Mouse (Mus musculus) lung, embryonic 14.5 days (tissue): Measurements from ENCODE around the gene Greb1. TPM values are rescaled to one million over a fixed set of nuclear protein-coding genes. Genes with fewer than 3 reads are reported as not detected.
A peak's percentile ranks its signal among the peaks of the same experiment; 100 is the strongest.

Experiments
- ATAC-seq: fragments of 200-750 bp; cut with Nextera tagmentation; 2 replicates; pipeline ENCODE4 v1.8.0; 2017; ENCODE audit warnings: mild to moderate bottlenecking, moderate TSS enrichment, moderate library complexity; ENCODE audit not compliant: insufficient read depth
- DNase-seq: peaks from one replicate; pipeline ENCODE4 v3.0.0-alpha.2; 2015
- H3K27ac ChIP-seq: fragments of 300-500 bp; sonication (generic); 2 replicates; pipeline ENCODE4 v1.5.1; 2014; ENCODE audit warnings: low read depth, mild to moderate bottlenecking, moderate library complexity
- H3K27me3 ChIP-seq: fragments of 300-500 bp; sonication (generic); 2 replicates; pipeline ENCODE4 v1.6.1; 2014; ENCODE audit warnings: low read length, control low read depth; ENCODE audit not compliant: insufficient read depth
- H3K36me3 ChIP-seq: fragments of 300-500 bp; sonication (generic); 2 replicates; pipeline ENCODE4 v1.6.1; 2014; ENCODE audit warnings: control low read depth; ENCODE audit not compliant: insufficient read depth
- H3K4me1 ChIP-seq: fragments of 300-500 bp; sonication (generic); 2 replicates; pipeline ENCODE4 v1.6.1; 2014; ENCODE audit warnings: antibody characterized with exemption, control low read depth; ENCODE audit not compliant: insufficient read depth
- H3K4me2 ChIP-seq: fragments of 300-500 bp; sonication (generic); 2 replicates; pipeline ENCODE4 v1.6.1; 2014; ENCODE audit warnings: mild to moderate bottlenecking
- H3K4me3 ChIP-seq: fragments of 300-500 bp; sonication (generic); 2 replicates; pipeline ENCODE4 v1.5.1; 2014; ENCODE audit warnings: low read depth, low read length
- H3K9ac ChIP-seq: fragments of 300-500 bp; sonication (generic); 2 replicates; pipeline ENCODE4 v1.6.1; 2014
- H3K9me3 ChIP-seq: fragments of 300-500 bp; sonication (generic); 2 replicates; pipeline ENCODE4 v1.6.1; 2016; ENCODE audit warnings: low read depth, low read length, control low read depth
- CTCF ChIP-seq: IDR thresholded peaks from 2 replicates; pipeline ENCODE4 v1.5.1; 2016; ENCODE audit warnings: antibody characterized with exemption, low read depth
- WGBS: fragments of 180-500 bp; shearing (Covaris S2); extraction: QIAGEN DNeasy Blood & Tissue Kit; methylation state at CpG from one replicate; pipeline ENCODE4 v1.1.7; 2014; 5-methylcytosine and 5-hydroxymethylcytosine counted together
- polyA plus RNA-seq: library from polyadenylated mRNA; unstranded; fragments of >200 nt; fragmentation: Nextera tagmentation; extraction: Ambion mirVana; gene quantifications from 2 replicates; pipeline ENCODE4 v1.2.1, GENCODE M21; 2014

The Greb1 gene
- polyA plus RNA-seq, 1 experiment from 2014 or later: 4.4 TPM

DNA sequence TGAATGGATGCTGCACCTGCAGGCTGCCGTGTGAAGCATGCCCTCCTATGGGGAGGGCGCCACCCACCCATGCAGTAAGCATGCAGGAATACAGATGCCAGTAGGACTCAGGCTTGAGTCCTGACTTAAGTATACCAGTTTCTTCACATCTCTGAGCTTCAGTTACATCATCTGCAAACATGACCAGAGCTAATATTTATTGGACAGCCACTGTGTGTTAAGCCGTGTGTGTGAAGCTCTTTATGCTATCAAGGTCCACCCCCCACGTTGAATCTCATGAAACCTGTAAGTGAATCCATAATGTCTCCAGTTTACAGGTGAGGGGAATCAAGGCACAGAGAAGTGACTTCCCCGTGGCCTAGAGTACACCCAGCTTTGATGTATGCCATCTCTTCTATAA is 72.5 kb downstream of the Greb1 start:
- no peak for ATAC-seq
- Histone ChIP-seq H3K4me1 (no peaks in the 10 kb centered on the region), H3K9me3 (no peaks in the 10 kb centered on the region), H3K36me3 (no peaks in the 10 kb centered on the region), H3K27me3 (no peaks in the 10 kb centered on the region), H3K27ac (no peak overlapping the region), H3K4me3 (no peak overlapping the region), H3K9ac (no peak overlapping the region), H3K4me2 (no peak overlapping the region)
- no peak for DNase-seq
- no peak for TF ChIP-seq CTCF
- WGBS: 78% methylated on average over 5 of the region's 5 CpGs

GRCm38 (mm10) chr12:16726229-16726628 is 74.5 kb downstream of the Greb1 start:
- H3K9me3 ChIP-seq: no peaks in the 10 kb centered on the region
- ATAC-seq: no peak
- H3K27me3 ChIP-seq: no peaks in the 10 kb centered on the region
- no peaks in the 10 kb centered on the region for H3K4me1 ChIP-seq
- H3K27ac ChIP-seq: no peak overlapping the region
- H3K4me3 ChIP-seq: no peak overlapping the region
- no peaks in the 10 kb centered on the region for H3K36me3 ChIP-seq
- H3K4me2 ChIP-seq: no peak overlapping the region
- H3K9ac ChIP-seq: no peak overlapping the region
- no peak for TF ChIP-seq CTCF
- 41% methylated on average over 3 of the region's 3 CpGs for whole genome bisulfite sequencing
- no peak for DNase-seq

DNA sequence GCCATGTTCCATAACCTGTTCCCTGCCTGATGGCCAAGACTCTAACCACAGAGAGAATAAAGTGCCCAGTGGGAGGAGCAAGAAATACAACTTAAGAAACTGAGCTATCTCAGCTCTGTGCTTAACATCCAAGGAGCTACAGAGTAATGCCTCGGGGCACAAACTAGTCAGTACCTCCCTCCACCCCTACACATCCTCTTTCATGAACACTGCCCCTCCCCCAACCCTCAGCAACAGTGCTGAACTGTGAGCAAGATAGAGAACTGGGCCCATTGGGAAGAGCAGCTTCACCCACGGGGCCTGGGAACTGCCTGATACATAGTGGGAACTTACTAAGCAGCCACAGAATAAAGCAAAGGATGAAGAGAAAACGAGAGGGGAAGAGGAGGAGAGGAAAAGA is 77.1 kb downstream of the Greb1 start:
- ATAC-seq (no peak), DNase-seq (no peak)
- TF ChIP-seq CTCF: no peak
- Histone ChIP-seq H3K4me2 (no peak overlapping the region), H3K4me3 (no peak overlapping the region), H3K27ac (no peak overlapping the region), H3K27me3 (no peaks in the 10 kb centered on the region), H3K36me3 (no peaks in the 10 kb centered on the region), H3K9ac (no peak overlapping the region), H3K9me3 (no peaks in the 10 kb centered on the region), H3K4me1 (no peaks in the 10 kb centered on the region)
- 45% methylated on average over 3 of the region's 3 CpGs for WGBS

GRCm38 (mm10) chr12:16718660-16719315 is 81.9 kb downstream of the Greb1 start:
- DNase-seq (peak; percentile 92), ATAC-seq (peak; percentile 73)
- Histone ChIP-seq H3K27ac (no peak overlapping the region), H3K4me3 (no peak overlapping the region), H3K4me2 (no peak overlapping the region), H3K36me3 (no peaks in the 10 kb centered on the region), H3K4me1 (no peaks in the 10 kb centered on the region), H3K9me3 (no peaks in the 10 kb centered on the region), H3K9ac (no peak overlapping the region), H3K27me3 (no peaks in the 10 kb centered on the region)
- WGBS: 39% methylated on average over 8 of the region's 8 CpGs
- TF ChIP-seq CTCF: peak; percentile 96

DNA sequence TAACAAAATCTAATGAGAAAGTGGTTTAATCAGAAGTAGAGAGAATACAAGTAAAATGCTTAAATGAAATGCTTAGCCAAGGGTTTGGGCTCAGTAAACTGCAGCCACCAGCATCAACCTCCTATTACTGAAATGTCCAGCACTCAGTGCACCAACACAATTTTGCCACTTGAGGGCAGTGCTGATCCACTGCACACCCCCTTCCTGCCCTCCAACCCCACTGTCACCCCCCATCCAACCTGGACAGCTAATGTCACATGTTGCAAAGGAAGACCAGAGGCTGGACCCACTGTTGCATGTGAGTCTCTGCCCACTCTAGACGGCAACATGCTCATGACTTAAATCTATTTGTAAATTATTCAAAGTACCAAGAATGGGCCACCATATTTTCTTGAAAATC is 83.0 kb downstream of the Greb1 start:
- H3K9ac ChIP-seq: no peak overlapping the region
- WGBS: 48% methylated on average over 1 of the region's 1 CpGs
- no peaks in the 10 kb centered on the region for H3K9me3 ChIP-seq
- H3K27ac ChIP-seq: no peak overlapping the region
- no peaks in the 10 kb centered on the region for H3K36me3 ChIP-seq
- TF ChIP-seq CTCF: peak; percentile 93
- DNase-seq (peak; percentile 64), ATAC-seq (no peak)
- H3K27me3 ChIP-seq: no peaks in the 10 kb centered on the region
- H3K4me1 ChIP-seq: no peaks in the 10 kb centered on the region
- no peak overlapping the region for H3K4me2 ChIP-seq
- H3K4me3 ChIP-seq: no peak overlapping the region

- Histone ChIP-seq H3K27ac (no peak overlapping the region), H3K9ac (no peak overlapping the region), H3K4me1 (no peaks in the 10 kb centered on the region), H3K27me3 (no peaks in the 10 kb centered on the region), H3K4me2 (no peak overlapping the region), H3K4me3 (no peak overlapping the region), H3K9me3 (no peaks in the 10 kb centered on the region), H3K36me3 (no peaks in the 10 kb centered on the region)
- no peak for TF ChIP-seq CTCF
- no peak for DNase-seq
- ATAC-seq: no peak
- 71% methylated on average over 10 of the region's 10 CpGs for WGBS
Measured at GRCm38 (mm10) chr12:16714616-16715015, 86.1 kb downstream of the Greb1 start.

DNA sequence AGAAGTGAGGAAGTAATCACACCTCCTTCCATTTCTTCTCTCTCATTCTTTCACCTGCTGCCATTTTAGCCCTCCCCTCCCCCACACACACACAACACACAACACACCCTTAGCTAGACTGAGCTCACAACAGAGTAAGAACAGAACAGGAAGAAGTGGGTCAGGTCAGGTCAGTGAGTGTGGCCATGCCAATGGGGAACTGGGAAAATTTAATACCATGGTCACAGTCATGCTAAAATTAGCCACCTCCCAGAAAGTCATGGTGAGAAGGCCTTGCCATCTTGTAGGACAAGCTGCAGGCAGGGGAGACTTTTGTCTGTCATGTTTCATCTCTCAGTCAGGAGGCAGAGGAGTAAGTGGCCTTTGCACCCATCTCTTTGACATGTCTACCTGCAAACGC is 102.0 kb downstream of the Greb1 start:
- no peak overlapping the region for H3K4me3 ChIP-seq
- no peak overlapping the region for H3K4me2 ChIP-seq
- H3K9ac ChIP-seq: no peak overlapping the region
- no peak for DNase-seq
- H3K36me3 ChIP-seq: no peaks in the 10 kb centered on the region
- H3K4me1 ChIP-seq: no peaks in the 10 kb centered on the region
- no peak overlapping the region for H3K27ac ChIP-seq
- no peaks in the 10 kb centered on the region for H3K9me3 ChIP-seq
- TF ChIP-seq CTCF: no peak
- no peak for ATAC-seq
- WGBS: 91% methylated on average over 1 of the region's 1 CpGs
- H3K27me3 ChIP-seq: no peaks in the 10 kb centered on the region
